Mouse (Mus musculus): Measurements from ENCODE around the gene Cldn2.

DNA sequence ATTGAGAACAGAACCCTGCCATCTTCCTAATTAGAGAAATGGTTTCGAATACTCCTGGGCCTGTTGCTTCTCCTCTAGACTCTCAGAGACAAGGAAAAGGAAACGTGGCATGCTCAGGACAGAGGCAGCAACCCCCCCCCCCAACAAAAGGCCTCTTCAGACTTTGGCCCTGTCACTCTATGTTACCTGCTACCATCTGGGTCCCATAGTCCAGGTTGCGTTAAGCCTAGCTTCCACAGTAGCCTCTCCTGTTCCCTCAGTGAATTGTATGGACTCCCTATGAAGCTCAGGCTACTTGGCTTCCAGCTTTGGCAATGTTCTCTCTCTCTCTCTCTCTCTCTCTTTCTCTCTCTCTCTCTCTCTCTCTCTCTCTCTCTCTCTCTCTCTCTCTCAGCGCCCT is 19.1 kb upstream of the Cldn2 start:
- TF ChIP-seq CTCF (IDR thresholded peaks at IDR 0.05; ENCODE audit: low read depth, low read length) (no peak), POLR2A (IDR thresholded peaks at IDR 0.05; ENCODE audit: insufficient read depth, low read length) (no peak)

Measured in ES-Bruce4 (cell line).